Mouse (Mus musculus) right cerebral cortex, postnatal 10 days (tissue): ENCODE results near the gene Tmub2.

Source experiments
- DNase-seq, 2 experiments: peaks; one replicate each; pipeline ENCODE4 v3.0.0; 2021; ENCODE audit warnings: low spot score in 2 of 2

Tmub2 gene

DNA sequence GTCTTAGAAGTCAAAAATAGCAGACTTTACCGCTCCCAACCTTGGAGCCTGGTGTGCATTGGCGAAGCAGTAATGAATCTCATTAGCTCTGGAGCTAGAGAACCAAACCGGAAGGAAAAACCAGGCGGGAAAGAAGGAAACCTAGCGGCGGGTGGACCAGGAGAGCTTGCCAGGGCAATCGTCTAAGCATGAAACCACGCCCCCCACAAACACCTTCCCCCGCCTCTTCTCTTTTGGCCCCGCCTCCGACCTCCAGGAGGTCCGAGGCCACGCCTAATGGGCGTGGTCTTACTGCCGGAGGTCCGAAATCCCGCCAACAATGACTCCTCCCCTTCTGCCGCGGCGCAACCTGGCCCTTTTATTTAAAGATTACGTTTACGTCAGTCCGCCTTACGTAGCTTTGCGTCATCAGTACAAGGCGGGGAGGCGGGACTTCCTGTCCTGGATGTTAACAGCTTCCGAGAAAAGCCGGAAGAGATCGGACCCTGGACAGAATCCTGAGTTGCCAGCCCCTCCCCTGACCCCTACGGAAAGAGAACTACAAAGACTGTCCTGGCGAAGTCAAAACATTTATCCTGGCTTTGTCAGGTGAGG is at the start of gene Tmub2:
Gene Tmub2, plus strand, starts transcription at position 431 of the 594 bp plus-strand sequence.
- DNase-seq, result peak; percentile 97 to 98

DNA sequence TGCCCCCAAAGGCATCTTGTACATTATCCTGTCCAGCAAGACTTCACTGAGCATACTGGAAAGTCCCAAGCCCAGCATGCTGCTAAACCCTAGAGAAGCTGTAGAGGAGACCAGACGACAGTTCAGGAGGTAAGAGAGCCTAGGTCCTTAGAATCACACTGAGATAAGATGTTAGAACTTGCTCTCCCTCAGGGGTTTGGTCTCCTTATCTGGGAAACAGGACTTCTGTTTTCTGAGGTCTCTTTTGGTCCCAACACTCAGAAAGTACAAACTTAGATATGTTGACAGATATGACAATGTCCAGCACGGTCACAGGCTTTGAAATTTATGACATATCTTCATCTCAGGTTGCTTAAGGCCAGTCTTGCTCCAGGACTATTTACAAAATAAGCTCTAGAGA is 48.7 kb upstream of the Tmub2 start:
- no peak for DNase-seq

DNA sequence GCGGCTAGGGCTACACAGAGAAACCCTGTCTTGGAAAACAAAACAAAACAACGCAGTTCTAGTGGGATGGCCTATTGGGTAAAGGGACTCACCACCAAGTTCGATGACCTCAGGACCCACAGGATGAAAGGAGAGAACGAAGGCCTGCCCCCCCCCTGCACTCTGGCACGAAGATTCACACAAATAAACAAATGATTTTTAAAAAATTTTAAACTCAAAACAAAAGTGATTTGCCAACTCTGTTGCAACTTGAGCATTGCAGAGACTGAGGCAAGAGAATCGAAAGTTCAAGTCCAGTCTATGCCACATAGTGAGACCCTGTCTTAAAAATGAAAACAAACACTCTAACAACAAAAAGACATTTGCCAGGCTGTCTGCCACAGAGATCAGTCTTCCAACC is 44.1 kb upstream of the Tmub2 start:
- DNase-seq, result no peak

DNA sequence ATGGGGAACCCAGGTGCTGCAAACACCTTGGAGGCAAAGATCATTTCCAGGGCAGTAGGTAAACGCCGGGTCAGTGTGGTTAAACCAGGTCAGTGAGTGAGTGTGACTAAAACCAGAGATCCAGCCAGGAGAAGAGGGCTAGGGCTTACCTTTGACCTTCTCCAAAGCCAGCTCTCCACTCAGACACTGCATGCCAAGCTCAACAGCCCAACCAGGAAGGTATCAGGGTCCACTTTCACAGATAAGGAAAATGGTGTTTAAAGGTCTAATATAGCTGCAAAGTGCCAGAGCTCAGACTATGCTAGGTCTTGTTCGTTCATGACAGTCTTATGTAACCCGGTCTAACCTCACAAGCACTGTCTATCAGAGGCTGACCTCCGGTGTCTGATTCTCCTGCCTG is 43.5 kb upstream of the Tmub2 start:
- DNase-seq, result no peak

DNA sequence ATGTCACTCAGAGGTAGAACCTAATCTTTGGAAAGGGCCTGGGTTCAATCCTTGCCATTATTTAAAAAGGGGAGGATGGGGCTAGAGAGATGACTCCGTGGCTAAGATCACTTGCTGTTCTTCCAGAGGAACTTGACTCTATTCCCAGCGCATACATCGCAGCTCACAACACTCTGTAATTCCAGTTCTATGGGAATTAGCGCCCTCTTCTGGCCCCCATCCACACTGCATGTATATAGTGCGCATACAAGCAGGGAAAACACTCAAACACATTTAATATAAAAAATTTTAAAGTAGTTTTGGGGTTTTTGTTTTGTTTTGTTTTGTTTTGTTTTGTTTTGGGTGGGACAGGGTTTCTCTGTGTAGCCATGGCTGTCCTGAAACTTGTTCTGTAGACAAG is 42.9 kb upstream of the Tmub2 start:
- no peak for DNase-seq

DNA sequence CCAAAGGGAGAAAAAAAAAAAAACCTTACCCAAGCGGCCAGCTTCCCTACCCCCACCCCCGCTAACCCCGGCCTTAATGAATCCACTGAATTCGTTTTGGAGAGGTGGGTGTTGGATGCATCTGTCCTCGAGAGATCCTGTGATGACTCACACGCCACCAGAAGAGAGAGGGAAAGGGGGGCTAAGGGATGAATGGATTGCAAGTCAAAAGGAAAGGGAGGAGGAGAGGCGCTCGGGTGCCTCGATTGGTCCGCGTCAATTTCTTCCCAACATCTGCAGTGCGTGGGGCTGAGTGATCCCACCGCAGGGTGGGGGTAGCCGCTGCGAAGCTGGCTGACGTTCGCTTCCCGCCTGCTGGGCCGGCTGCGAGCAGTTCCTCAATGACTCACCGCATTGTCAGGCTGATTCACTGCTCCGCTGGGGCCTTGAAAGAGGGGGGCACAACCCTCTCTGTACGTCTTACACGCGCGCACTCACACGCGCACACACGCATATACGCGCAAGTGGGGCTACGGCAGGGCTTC is 39.7 kb upstream of the Tmub2 start:
- peak; percentile 85 to 90 for DNase-seq

DNA sequence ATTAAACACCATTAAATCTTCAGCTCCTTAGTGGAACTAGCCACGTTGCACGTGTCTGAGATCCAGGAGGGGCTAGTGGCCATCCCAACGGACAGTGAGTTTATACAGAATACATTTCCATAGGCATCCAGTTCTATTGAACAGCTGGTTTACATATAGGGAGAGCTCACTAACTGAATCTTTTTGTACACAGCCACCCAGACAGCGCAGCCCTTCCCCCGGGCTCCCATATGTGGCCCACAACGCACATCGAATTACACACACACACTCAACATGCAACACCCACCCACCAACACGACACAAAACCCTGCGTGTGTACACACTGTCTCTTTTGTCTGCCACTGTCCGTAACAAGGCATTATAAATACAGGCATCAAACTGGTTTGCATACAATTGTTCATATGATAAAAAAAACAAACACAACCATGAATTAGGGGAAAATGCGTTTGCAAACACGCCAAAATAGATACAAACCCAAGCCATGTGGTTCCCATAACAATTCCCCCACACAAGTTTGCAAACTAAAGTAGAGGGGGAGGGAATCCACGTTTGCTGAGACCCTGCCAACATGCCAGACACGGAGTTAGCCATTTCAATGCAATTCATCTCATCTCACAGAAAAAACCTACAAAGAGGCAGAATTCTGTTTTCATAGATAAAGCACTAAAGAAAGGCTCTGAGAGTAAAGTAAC is 39.0 kb upstream of the Tmub2 start:
- no peak for DNase-seq

DNA sequence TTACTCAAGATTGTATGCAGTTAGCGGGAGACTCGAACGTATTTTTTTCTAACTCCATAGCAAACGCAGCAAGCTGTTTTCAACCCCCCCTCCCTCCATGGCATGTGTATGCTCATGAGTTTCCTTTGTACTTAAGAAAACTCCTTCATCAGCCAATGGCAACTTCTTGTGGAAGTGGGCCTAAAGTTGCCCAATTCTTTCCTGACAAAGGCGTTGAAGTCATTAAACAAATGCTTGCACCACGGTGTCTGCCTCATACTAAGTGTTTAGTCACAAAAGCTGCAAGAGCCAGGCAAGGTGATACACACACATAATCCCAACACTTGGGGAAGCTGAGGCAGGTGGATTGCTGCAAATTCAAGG is 38.5 kb upstream of the Tmub2 start:
- DNase-seq, result no peak

DNA sequence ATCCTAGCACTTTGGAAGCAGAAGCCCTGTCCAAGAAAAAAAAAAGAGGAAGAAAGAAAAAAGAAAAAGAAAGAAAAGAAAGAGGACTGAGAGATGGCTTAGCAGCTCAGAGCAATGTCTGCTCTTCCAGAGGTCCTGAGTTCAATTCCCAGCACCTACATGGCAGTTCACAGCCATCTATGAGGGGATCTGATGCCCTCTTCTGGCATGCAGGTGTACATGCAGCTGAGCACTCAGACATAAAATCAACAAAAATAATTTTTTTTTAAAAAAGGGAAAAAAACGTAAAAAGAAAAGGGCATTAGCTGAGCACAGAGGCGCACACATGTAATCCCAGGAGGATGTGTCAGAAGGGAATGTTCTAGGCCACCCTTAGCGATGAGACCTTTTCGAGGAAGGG is 37.9 kb upstream of the Tmub2 start:
- DNase-seq, result no peak

DNA sequence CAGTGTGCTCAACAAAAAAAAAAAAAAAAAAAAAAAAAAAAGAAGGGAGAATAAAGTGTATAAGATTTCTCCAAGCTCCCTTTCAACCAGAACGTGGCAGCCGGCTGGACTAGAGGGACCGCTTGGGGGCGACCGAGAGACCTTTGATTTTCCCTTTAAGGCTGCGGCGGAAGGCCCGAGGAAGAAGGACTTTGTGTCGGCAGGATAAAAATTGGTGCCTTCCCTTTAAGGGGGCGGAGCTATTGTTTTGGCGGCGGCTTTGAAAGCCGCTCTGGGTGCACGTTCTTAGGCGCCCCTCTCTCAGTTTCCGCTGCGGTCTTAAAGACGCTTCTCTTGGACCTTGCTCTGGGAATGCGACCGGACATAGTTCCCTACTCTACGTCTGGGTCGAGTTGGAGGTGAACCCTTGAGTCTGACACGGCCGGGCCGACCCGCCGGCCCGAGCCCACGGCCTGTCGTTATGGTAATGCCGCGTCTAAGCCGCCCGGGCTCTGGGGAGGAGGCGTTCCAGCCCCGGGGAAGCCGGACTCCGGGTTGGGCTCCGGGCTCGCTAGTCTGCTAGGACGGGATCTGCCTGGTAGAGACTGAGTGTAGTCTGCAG is 36.0 kb upstream of the Tmub2 start, which contains the start of gene BC030867:
Gene BC030867, plus strand, starts transcription at position 253 of the 601 bp plus-strand sequence.
- DNase-seq, result peak; percentile 93 to 95

DNA sequence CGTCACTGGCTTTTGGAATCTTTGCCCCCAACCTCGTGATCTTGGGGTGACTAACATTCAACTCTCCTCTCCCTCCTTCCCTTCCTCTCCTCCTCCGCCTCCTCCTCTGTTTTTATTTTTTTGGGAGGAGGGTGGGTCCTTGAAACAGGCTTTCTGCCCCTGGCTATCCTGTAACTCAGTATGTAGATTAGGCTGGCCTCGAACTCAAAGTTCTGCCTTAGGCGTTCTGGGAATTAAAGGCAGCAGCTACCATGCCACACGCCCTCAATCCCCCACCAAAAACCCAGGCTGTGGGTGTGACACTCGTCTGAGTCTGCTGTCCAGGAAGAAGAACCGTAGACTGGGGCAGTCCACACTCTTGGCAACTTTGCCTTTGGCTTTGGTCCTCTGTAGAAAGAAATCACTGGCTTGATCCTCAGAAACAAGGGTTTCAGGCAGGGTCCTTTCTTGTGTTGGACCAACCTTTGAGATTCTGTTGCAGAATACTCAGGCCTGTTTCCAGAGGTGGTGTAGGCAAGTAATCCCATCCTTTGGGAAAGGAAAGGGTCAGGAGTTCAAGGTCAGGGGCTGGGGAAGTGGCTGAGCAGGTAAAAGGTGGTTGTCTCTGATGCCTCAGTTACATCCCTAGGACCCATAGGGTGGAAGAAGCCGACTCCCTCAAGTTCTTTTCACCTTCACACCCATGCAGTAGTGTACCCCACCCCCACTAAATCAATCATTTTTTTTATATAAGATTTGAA is 35.2 kb upstream of the Tmub2 start:
- no peak for DNase-seq

DNA sequence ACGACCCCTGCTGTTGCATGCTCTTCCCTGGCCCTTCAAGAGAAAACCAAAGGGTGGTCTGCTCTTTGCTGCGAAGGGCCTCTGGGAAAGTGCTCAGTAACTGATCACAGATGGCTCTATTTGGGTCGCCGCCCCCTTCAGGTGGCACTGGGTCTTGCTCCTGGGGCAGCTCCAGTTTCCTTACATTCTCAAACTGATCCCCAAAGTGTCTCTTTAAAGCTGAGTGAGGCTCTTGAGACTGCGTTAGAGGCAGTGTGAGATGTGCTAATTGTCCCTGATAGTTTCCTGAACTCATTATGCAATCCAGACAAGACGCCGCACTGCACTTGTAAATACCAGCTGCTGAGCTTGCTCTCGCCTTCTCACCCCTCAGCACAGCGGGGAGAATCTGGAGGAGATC is 27.2 kb upstream of the Tmub2 start:
- peak in 1 of 2 experiments; percentile 35 for DNase-seq

DNA sequence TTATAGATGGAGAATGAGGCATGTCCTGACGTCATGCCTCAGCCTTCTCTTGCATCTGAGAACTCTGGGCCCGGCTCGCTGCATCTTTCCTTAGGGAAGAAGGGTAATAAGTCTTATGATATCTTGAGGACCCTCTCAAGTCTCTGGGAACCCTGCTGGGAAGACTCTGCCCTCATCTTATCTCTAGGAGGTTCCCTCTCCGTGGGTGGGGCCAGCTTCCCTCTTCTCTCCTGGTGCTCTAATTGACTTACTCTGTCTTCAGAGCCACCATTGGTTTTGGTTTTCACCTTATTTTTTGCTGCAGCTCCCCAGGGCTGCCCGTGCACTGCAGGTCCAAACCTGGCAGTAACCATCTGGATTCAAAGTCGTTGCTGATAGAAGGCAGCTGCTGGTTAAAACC is 26.6 kb upstream of the Tmub2 start:
- DNase-seq, result no peak

DNA sequence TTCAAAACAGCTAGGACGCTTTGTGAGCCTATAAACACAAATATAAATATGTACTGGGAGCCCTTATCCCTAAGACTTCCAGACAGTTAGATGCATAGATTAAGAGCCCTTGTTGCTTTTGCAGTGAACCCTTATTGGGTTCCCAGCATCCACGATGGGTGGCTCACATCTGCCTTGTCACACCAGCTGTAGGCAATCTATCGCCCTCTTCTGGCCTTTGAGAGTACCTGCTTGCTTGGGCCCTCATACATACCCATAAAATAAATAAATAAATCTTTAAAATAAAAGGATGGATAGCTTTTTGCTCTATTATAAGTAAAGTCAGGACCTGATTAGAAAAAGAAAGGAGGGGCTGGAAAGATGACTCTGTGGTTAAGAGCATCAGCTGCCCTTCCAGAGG is 26.2 kb upstream of the Tmub2 start:
- no peak for DNase-seq

DNA sequence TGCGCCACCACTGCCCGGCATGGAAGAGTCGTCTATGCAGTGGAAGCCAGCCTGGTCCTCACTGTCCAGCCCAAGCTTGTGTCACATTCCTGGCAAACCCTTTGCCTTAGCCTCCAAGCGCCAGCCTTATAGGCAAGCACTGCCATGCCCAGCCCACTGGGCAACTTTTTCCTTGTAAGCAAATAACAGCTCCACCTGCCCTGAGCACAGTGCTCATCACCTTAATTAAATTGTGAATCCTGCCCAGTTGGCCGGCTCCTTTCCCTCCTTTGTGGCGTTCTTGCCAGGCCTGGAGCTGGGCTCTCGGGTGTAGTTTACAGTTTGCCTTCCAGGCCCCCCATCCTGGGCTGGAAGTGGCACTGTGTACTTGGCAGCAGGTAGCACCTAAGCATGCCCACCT is 21.5 kb upstream of the Tmub2 start:
- no peak for DNase-seq

DNA sequence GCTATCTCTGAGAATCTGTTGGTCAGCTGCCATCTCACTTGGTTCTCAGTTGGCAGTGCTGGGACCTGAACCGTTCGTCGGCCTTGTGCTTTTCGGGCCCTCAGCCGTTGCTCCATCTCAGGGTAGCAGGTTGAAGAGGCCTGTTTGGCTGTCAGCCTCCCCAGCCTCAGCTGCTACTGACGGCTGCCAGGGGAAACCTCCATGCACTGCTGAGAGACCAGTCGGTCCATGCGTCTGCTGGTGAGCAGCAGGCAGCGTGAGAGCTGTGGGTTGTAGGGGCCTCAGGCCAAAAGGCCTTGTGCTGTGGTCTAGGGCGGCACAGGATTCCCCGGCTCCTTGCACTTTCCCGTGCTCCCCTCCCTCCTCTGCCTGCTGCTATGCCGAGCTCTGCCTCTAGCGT is 18.9 kb upstream of the Tmub2 start:
- DNase-seq, result no peak

DNA sequence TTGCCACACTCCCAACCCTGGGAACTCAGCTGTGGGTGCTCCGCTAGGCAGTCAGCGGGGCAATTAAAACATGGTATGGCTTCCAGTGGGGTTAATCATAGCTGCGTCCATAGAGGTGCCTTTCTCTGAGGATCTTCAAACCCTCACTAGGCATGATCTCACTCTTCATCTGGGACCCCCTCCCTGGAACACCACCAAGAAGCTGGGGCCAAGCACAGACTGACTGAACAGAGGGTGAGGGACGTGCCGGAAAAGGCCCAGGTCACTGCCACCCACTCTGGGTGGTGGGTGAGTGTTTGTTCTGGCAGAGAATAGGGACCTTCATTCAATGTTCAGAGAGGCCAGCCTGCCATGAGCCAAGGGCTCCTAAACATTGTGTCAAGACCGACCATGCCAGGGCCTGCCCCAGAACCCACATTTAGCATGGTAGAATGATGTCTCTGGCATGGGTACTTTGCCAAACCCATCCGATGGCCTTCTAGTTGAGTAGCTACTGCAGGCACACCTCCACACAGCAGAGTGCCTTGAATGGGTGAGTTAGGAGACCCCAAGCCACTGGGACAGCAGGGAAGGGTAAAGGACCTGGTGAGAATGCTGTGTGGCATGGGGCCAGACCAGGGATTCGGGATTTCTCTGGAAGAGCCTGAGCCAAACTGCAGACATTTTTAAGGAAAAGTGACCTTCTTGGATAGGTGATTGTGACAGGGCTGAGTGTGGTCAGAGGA is 17.9 kb upstream of the Tmub2 start:
- no peak for DNase-seq

DNA sequence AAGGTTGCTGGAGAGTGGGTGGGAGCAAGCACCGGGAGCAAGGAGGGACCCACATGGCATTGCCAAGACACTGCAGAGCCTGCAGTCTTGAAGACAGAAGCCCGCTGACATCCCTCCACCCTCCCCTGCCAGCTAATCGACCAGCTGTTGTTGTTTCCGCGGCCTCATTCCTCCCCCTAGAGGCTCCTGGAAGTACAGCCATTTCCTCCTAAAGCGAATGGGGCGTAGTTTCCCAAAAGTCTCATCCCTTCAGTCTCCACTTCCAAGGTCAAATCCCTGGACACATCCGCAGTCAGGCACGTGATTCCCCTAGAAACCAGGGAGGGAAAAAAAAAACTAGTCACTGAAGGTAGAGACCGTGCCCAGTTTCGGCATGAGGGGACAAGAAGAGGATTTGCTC is 17.3 kb upstream of the Tmub2 start:
- DNase-seq, result peak; percentile 80 to 83

DNA sequence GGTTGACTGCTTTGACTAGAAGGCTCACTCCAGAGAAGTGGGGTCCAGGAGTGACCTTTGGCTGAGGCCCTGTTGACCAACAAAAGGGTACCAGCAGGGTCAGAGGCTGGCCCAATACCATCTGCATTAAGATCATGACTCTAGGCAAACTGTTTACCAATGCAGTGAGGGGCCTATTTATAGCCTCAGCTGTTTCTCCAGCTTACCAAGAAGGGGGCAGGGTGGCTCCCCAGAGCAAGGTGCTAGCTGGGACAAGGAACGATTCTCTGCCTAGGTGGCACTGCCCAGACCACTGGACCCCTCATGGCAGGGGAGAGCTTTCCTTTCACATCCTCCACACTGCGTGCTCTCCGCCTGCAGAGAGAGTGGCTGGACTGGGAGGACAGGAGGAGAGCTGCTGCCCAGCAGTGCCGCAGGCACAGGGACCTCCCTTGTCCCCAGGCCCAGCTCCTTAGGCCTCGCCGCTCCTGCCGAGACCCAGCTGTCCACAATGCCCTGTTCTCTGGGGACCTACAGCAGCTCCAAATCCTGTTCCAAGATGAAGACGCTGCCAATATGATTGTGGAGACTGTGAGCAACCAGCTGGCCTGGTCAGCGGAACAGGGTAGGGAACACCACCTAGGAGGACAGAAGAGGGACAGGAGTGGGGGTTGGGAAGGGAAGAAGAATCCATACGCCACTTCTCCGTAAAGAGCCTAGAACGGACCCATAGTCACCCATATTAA is 16.0 kb upstream of the Tmub2 start, which contains the start of gene Asb16:
Gene Asb16, plus strand, starts transcription at position 224 of the 725 bp plus-strand sequence.
- no peak for DNase-seq

DNA sequence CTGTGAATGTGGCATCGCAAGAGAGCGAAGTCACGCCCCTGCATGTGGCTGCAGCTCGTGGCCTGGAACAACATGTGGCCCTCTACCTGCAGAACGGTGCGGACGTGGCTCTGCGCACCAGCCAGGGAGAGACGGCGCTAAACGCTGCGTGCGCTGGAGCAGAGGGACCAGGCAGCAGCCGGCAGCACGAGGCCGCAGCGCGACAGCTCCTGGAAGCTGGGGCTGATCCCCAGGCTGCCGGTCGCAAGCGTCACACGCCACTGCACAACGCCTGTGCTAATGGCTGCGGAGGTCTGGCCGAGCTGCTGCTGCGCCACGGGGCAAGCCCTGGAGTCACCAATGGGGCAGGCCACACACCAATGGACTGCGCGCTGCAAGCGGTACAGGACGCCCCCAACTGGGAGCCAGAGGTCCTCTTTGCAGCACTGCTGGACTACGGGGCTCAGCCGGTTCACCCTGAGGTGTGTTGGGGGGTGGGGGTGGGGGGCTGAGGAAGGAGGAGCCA is 8.3 kb upstream of the Tmub2 start:
- peak in 1 of 2 experiments; percentile 45 for DNase-seq

DNA sequence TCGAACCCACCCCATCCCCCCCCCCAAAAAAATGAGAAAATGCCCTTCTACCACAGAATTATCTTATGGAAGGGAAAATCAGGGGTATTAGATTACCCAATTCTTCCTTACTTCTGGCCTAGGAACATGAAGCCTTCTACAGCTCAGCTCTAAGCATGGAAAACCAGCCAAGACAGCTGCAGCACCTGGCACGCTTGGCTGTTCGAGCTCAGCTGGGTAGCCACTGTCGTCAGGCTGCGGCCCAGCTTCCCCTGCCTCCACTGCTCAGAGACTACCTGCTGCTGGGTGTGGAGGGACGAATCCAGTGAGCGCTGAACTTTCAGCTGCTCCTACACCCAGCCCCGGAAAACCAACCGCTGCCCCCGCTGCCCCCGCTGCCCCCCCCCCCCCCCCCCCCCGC is 7.0 kb upstream of the Tmub2 start:
- no peak for DNase-seq
